Mouse (Mus musculus): Measurements from ENCODE around the gene Ell. TPM values are rescaled to one million over a fixed set of nuclear protein-coding genes. Genes with fewer than 3 reads are reported as not detected.

Gene Ell
- total RNA-seq, 2 experiments from 2014 or later: 20.5 to 24.4 TPM

- DNase-seq (ENCODE audit: low spot score in 2 of 2): no peak
- peak; percentile 37 for TF ChIP-seq CTCF (conservative IDR thresholded peaks at IDR 0.05)
- H3K4me3 ChIP-seq: no peak overlapping the region
Observed at GRCm38 (mm10) chr8:70530314-70530713, 8.9 kb upstream of the Ell start.

DNA sequence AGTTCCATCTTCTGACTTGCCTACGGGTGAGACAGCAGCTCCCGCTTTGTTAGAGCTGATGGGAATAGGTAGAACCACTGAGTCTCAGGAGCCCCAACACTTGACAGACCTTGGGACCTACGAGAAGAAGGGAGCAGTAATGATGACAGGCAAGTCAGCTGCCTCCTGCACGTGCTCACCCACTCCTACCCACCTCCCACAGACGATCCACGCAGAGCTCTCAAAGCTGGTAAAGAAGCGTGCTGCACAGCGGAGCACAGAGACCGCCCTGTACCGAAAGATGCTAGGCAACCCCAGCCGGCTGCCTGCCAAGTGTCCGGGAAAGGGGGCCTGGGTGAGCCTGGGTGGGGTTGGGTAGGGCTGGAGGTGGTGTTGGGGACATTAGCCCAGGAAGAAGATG, 5.0 kb upstream of the Ell start:
- Histone ChIP-seq H3K4me3 (no peak overlapping the region), H3K27ac (peak overlapping the region; percentile 49; the same call in 1 of the 2 replicates)
- DNase-seq (ENCODE audit: low spot score in 2 of 2): peak in 1 of 2 experiments; percentile 38
- TF ChIP-seq CTCF (conservative IDR thresholded peaks at IDR 0.05): no peak

More at GRCm38 (mm10) chr8:70530314-70530713, 8.9 kb upstream of the Ell start:
- H3K27ac ChIP-seq: peak overlapping the region; percentile 46; the same call in 1 of the 2 replicates

DNA sequence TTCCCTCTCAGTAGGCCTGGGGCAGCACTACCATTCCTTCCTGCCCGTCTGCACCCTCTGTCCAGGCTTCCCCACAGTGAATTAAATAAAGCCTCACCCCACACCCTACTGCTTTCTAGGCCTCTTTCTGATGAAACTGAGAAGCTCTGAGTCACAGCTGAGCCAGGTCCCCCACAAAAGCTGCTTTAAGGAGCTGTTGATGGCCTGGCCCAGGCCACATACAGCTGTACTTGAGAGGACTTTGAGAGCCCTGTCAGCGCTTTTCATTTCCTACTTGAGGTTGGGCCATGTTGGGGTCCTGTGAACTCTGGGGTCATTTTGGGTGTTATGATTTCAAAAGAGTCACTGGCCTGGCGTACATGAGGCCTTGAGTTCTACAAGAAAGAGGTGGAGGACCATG, 4.0 kb upstream of the Ell start:
- H3K4me3 ChIP-seq: no peak overlapping the region
- TF ChIP-seq CTCF (conservative IDR thresholded peaks at IDR 0.05): no peak
- DNase-seq (ENCODE audit: low spot score in 2 of 2): no peak
- no peak overlapping the region; the same call in 1 of the 2 replicates for H3K27ac ChIP-seq

GRCm38 (mm10) chr8:70535701-70536100, 3.6 kb upstream of the Ell start:
- Histone ChIP-seq H3K4me3 (no peak overlapping the region), H3K27ac (no peak overlapping the region)
- TF ChIP-seq CTCF (conservative IDR thresholded peaks at IDR 0.05): no peak
- no peak for DNase-seq (ENCODE audit: low spot score in 2 of 2)

DNA sequence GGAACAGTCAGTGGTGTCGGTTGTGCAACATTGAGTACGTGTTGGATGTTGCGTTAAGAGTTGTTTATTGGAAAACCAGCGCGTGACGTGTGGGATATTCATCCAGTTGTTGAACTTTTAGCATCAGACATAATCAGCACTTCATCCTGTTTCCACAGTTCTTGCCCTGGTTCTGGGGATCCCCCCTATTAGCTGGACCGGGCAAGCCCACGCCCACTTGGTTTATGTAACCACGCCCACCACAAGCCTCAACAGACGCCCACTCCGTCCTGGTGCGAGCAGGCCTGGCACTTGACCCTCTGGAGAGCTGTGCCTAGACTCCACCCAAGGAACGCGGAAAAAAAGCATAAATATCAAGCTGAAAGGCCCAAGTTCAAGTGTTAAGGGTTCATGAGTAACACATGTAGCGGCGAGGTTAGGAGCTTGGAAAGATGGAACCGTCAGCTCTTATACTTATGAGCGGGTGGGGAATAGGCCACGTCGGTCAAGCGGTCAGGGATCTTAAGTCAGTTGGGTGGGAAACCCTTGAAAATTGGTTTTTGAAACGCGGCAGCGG, 1.2 kb upstream of the Ell start:
- Histone ChIP-seq H3K4me3 (peak overlapping the region; percentile 99), H3K27ac (peak overlapping the region; percentile 96)
- no peak for TF ChIP-seq CTCF (conservative IDR thresholded peaks at IDR 0.05)
- DNase-seq (ENCODE audit: low spot score in 2 of 2): no peak

GRCm38 (mm10) chr8:70538633-70539076, 602 bp upstream of the Ell start:
- Histone ChIP-seq H3K27ac (peak overlapping the region; percentile 96), H3K4me3 (peak overlapping the region; percentile 99)
- DNase-seq (ENCODE audit: low spot score in 2 of 2): peak; percentile 99 to 100
- no peak for TF ChIP-seq CTCF (conservative IDR thresholded peaks at IDR 0.05)

- H3K27ac ChIP-seq: peak overlapping the region; percentile 96
- DNase-seq (ENCODE audit: low spot score in 2 of 2): no peak
- TF ChIP-seq CTCF (conservative IDR thresholded peaks at IDR 0.05): no peak
- H3K4me3 ChIP-seq: peak overlapping the region; percentile 99
Observed at GRCm38 (mm10) chr8:70540013-70540506, 803 bp downstream of the Ell start.

DNA sequence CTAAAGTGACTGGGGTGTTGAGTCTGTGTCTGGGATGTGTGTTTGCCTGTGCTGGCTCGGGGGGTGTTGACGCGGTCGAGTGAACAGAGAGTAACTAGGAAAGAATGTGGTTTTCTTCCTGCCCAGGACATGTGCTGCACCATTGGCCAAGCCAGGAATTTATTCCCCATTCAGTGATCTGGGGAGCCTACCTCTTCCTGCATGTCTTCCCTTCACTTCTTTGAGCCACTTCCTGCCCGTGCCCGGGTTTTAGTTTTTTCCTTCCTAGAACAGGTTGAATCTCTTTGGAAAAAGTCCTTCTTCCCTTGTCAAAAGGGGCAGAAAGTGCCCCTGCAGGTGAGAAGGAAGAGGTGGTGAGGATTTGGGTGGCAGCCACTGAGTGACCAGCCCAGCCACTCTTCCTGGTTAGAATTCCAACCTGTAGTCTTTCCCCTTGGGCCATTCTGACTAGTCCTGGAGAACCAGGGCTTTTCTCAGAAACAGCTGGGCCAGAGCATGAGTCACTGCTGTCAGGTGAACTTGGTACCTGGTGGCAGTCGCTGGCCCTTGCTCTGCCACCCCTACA, 1.3 kb downstream of the Ell start:
- no peak for TF ChIP-seq CTCF (conservative IDR thresholded peaks at IDR 0.05)
- DNase-seq (ENCODE audit: low spot score in 2 of 2): no peak
- peak overlapping the region; percentile 99 for H3K4me3 ChIP-seq
- H3K27ac ChIP-seq: peak overlapping the region; percentile 96; the same call in 1 of the 2 replicates

DNA sequence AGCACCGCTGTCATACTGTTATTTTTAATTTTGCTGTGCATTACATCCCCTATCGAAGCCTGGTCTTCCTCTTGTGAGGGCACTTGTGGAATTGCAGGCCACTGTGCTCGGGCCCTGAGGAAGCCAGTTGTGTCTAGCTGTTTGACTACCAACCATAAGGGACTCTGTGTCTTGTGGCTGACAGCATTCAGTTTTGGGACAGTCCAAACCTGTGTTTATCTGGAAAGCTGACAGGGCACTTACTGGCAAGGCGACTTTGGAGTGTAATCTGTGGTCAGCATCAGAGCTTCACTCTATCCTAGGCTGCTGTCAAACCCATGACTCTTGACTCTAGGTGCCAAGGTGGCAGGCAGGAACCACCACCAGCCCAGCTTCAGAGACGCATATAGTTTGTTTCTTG, 1.8 kb downstream of the Ell start:
- H3K4me3 ChIP-seq: peak overlapping the region; percentile 99
- H3K27ac ChIP-seq: peak overlapping the region; percentile 96; the same call in 1 of the 2 replicates
- peak; percentile 32 for TF ChIP-seq CTCF (conservative IDR thresholded peaks at IDR 0.05)

GRCm38 (mm10) chr8:70544200-70544687, 5.0 kb downstream of the Ell start:
- Histone ChIP-seq H3K4me3 (no peak overlapping the region), H3K27ac (0 out of 2 replicates have a peak overlapping the region, but pooled peaks have one; percentile 6)
- peak; percentile 77 for TF ChIP-seq CTCF (conservative IDR thresholded peaks at IDR 0.05)
- no peak for DNase-seq (ENCODE audit: low spot score in 2 of 2)

More for the DNA sequence above, 1.8 kb downstream of the Ell start:
- no peak for DNase-seq (ENCODE audit: low spot score in 2 of 2)

- H3K27ac ChIP-seq: no peak overlapping the region
- TF ChIP-seq CTCF (conservative IDR thresholded peaks at IDR 0.05): no peak
- H3K4me3 ChIP-seq: no peak overlapping the region
- DNase-seq (ENCODE audit: low spot score in 2 of 2): no peak
Observed at GRCm38 (mm10) chr8:70546412-70546811, 7.2 kb downstream of the Ell start.

- H3K4me3 ChIP-seq: no peak overlapping the region
- no peak for TF ChIP-seq CTCF (conservative IDR thresholded peaks at IDR 0.05)
- no peak for DNase-seq (ENCODE audit: low spot score in 2 of 2)
- H3K27ac ChIP-seq: no peak overlapping the region
Observed at GRCm38 (mm10) chr8:70547762-70548161, 8.5 kb downstream of the Ell start.

DNA sequence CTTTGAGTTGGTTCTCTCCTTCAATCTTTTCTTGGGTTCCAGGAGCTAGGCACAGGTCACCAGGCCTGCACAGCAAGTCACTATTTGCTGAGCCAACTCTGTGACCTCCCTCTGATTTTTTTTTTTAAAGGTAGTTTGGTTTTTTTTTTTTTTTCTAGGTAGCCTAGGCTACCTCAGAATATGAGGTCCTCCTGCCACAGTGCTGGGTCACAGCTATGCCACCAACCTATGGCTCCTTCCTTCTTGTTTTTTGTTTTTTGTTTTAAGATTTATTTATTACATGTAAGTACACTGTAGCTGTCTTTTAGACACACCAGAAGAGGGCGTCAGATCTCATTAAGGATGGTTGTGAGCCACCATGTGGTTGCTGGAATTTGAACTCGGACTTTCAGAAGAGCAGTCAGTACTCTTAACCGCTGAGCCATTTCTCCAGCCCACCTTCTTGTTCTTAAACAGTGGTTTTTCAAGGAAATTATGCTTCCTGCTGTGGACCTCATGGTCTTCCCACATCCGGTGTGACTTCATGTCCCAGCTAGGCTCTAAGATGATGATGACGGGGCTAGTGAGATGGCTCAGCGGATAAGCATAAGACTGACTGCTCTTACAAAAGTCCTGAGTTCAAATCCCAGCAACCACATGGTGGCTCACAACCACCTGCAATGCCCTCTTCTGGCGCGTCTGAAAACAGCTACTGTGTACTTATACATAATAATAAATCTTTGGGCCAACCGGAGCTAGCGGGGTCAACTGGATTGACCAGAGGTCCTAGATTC, 10.3 kb downstream of the Ell start:
- TF ChIP-seq CTCF (conservative IDR thresholded peaks at IDR 0.05): peak; percentile 45
- Histone ChIP-seq H3K27ac (no peak overlapping the region), H3K4me3 (no peak overlapping the region)
- no peak for DNase-seq (ENCODE audit: low spot score in 2 of 2)

Data from layer of hippocampus, adult 2 months (tissue).